Comparison of ENCODE assay signal across 8 mouse cellular contexts in genomic region chr5:134341321-134341720, GRCm38 (mm10). TPM values are rescaled to one million over a fixed set of nuclear protein-coding genes. Genes with fewer than 3 reads are reported as not detected.
DNase-seq lines count a peak whose midpoint lies in the region; TF ChIP-seq lines count a peak whose summit lies in the region.

No protein-coding gene starts in this region.

- DNase-seq in heart, postnatal 36 days, result peak; percentile 14 to 15
- DNase-seq in heart, adult 11 months, result no peak
- DNase-seq in thymus, adult 2 months, result peak; percentile 28
- no peak for DNase-seq in thymus, adult 18-20 months
- DNase-seq in embryo, embryonic 10.5 days (ENCODE audit: low spot score), result peak; percentile 73
- peak; percentile 46 for DNase-seq in thymus, postnatal 14 days
- no peak for DNase-seq in left cerebral cortex, adult 8-10 months (ENCODE audit: low spot score in 2 of 2)
- DNase-seq in gastrocnemius, postnatal 14 days, result no peak

- no peak overlapping the region for H3K27ac ChIP-seq in thymus, adult 2 months (ENCODE audit: control insufficient read depth, insufficient read depth, low read length)

- H3K4me1 ChIP-seq in thymus, adult 2 months (replicated peaks; ENCODE audit: control insufficient read depth, insufficient read depth, low read length), result peaks cover 17% of the 10 kb centered on the region

- 54% methylated on average over 10 of the region's 10 CpGs for WGBS in thymus, adult 2 months

- no peak for TF ChIP-seq POLR2A in thymus, adult 2 months (IDR thresholded peaks at IDR 0.05; ENCODE audit: control insufficient read depth, extremely low read depth, insufficient read depth, low read length, poor library complexity)

- no peak overlapping the region for H3K4me3 ChIP-seq in thymus, adult 2 months (ENCODE audit: control insufficient read depth, insufficient read depth, low read length)

- no peaks in the 10 kb centered on the region for H3K36me3 ChIP-seq in thymus, adult 2 months (ENCODE audit: control insufficient read depth, insufficient read depth, low read length)

- intact Hi-C loops in heart, postnatal 36 days (cut with DNase I), result loop anchor here (5.0 kb wide), 1 partner anchor 64 kb away; no protein-coding TSS in a partner anchor
- intact Hi-C loops in gastrocnemius, postnatal 14 days (cut with DNase I; ENCODE audit: low total_unique reads), result loop anchor here (5.0 kb wide), 1 partner anchor 164 kb away; the partner anchor contains the start of gene Rcc1l

- no peaks in the 10 kb centered on the region for H3K27me3 ChIP-seq in thymus, adult 2 months (ENCODE audit: control insufficient read depth, insufficient read depth, low read length)

- TF ChIP-seq CTCF in thymus, adult 2 months (IDR thresholded peaks at IDR 0.05; ENCODE audit: borderline replicate concordance, control insufficient read depth, extremely low read depth, insufficient read depth, low read length, poor library complexity), result no peak

RNA-seq across cellular contexts. Expression of gene Gtf2i, which starts 26.8 kb away (rescaled TPM):
- total RNA-seq in heart, postnatal 36 days (2021), result 100 to 1,000 TPM; 201 to 208 TPM
- 131 and 136 TPM in 2 replicates for polyA plus RNA-seq in thymus, adult 2 months (2012; rRNA removed)
- total RNA-seq in left cerebral cortex, adult 8-10 months (2022), result 100 to 1,000 TPM; 193 to 217 (median 197) TPM
- 100 to 1,000 TPM; 119 to 134 TPM for total RNA-seq in gastrocnemius, postnatal 14 days (2021)

Comparison
In these comparisons a context has a peak if more than half of its experiments do, and no peak if none do; other contexts are left out.
1. DNase-seq: peak in heart, postnatal 36 days (2 of 2), thymus, adult 2 months (single experiment), embryo, embryonic 10.5 days (single experiment) and thymus, postnatal 14 days (single experiment); none in heart, adult 11 months (single experiment), thymus, adult 18-20 months (0 of 2), left cerebral cortex, adult 8-10 months (0 of 2) and gastrocnemius, postnatal 14 days (single experiment).